In the genomic region with DNA sequence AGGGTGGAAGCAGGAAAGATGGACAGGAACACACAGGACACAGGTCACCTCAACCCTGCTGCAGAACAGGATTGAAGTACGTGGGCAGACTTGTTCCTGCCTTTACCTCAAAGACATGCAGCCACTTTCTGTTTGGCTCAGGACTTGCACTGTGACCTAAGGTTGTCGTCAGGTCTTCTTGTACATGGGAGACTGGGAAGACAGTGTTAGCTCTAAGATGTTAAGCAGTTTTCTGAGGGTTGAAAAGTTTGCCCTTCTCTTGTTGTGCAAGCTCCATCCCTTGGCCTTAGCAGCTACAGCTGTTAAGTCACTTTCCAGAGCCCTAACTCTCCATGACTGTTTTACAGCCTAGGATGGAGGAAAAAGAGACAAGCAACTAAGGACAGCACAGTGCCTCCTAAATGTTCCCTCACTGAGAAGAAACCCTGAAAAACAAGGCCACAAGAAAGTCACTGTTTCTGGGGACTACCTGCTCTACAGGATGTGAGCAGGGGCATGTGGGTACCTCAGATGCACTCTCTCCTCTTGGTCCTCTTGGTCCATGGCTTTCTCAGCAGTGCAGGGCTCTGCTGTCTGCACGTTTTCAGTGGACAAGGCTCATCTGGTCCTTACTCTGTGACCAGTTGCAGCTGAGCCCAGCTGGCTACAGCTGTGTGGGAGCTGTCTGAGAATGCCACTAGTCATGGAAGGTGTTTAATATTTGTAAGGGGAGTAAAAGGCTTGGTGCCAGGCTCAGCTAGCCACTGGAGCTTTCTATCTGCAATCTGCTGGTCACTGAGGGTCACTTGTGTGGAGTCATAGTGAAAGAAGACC, we compare ENCODE assay signal across 11 mouse cellular contexts.
DNase-seq lines count a peak whose midpoint lies in the region; ATAC-seq and TF ChIP-seq lines count a peak whose summit lies in the region.
"Had no signal": no experiment of that assay in that cellular context is flagged by ENCODE, and none has a peak within 500 bp of the region (broad histone marks: within the 10 kb centered on the region; RNA-seq: fewer than 3 reads in every experiment).

No protein-coding gene starts in this region.

- H3K4me3 ChIP-seq in midbrain, embryonic 11.5 days (ENCODE audit: low read depth, low read length) = no peak overlapping the region
- H3K4me3 ChIP-seq in midbrain, postnatal 0 days (ENCODE audit: low read depth, low read length) = no peak overlapping the region
- no peak overlapping the region for H3K4me3 ChIP-seq in stomach, embryonic 15.5 days (replicated peaks)
- no peak overlapping the region for H3K4me3 ChIP-seq in hindbrain, embryonic 14.5 days (replicated peaks; ENCODE audit: low read length)

- ATAC-seq in midbrain, embryonic 11.5 days (ENCODE audit: low FRiP score) = no peak
- no peak for ATAC-seq in midbrain, postnatal 0 days (ENCODE audit: low FRiP score)
- peak; percentile 35; the same call in 1 of the 2 replicates for ATAC-seq in stomach, embryonic 15.5 days (ENCODE audit: insufficient read depth, low FRiP score, low read depth)
- ATAC-seq in hindbrain, embryonic 14.5 days (ENCODE audit: low FRiP score) = no peak
- ATAC-seq: forebrain, postnatal 0 days had no signal

- no peak overlapping the region for H3K4me2 ChIP-seq in midbrain, embryonic 11.5 days
- no peak overlapping the region for H3K4me2 ChIP-seq in midbrain, postnatal 0 days (ENCODE audit: low read depth, low read length, poor library complexity, severe bottlenecking)
- no peak overlapping the region for H3K4me2 ChIP-seq in stomach, embryonic 15.5 days
- H3K4me2 ChIP-seq in hindbrain, embryonic 14.5 days (replicated peaks) = no peak overlapping the region

- intact Hi-C loops in heart, postnatal 14 days (cut with DNase I) = no loop called here

- no peak for TF ChIP-seq CTCF in midbrain, postnatal 0 days (IDR thresholded peaks at IDR 0.05)

- no peaks in the 10 kb centered on the region for H3K36me3 ChIP-seq in midbrain, embryonic 11.5 days (ENCODE audit: control insufficient read depth, insufficient read depth, low read length)
- H3K36me3 ChIP-seq in midbrain, postnatal 0 days (ENCODE audit: insufficient read depth, low read length) = no peaks in the 10 kb centered on the region
- no peaks in the 10 kb centered on the region for H3K36me3 ChIP-seq in stomach, embryonic 15.5 days
- no peaks in the 10 kb centered on the region for H3K36me3 ChIP-seq in hindbrain, embryonic 14.5 days (replicated peaks; ENCODE audit: control insufficient read depth, insufficient read depth)

- no peaks in the 10 kb centered on the region for H3K4me1 ChIP-seq in midbrain, embryonic 11.5 days (ENCODE audit: control insufficient read depth, insufficient read depth, low read length)
- no peaks in the 10 kb centered on the region for H3K4me1 ChIP-seq in midbrain, postnatal 0 days (ENCODE audit: insufficient read depth, low read length)
- H3K4me1 ChIP-seq in stomach, embryonic 15.5 days = peaks cover 13% of the 10 kb centered on the region; the same call in 1 of the 2 replicates
- H3K4me1 ChIP-seq in hindbrain, embryonic 14.5 days (replicated peaks; ENCODE audit: control insufficient read depth, insufficient read depth, low read length) = no peaks in the 10 kb centered on the region

- H3K27ac ChIP-seq in midbrain, embryonic 11.5 days (ENCODE audit: low read depth, low read length) = no peak overlapping the region
- no peak overlapping the region for H3K27ac ChIP-seq in midbrain, postnatal 0 days (ENCODE audit: low read depth, low read length)
- peak overlapping the region; percentile 40; the same call in 1 of the 2 replicates for H3K27ac ChIP-seq in stomach, embryonic 15.5 days
- no peak overlapping the region for H3K27ac ChIP-seq in hindbrain, embryonic 14.5 days
- H3K27ac ChIP-seq: macrophage had no signal

- peak; percentile 72 for DNase-seq in midbrain, embryonic 11.5 days (ENCODE audit: low spot score, missing footprints)
- no peak for DNase-seq in midbrain, postnatal 0 days (ENCODE audit: low spot score)
- peak; percentile 70 to 76 for DNase-seq in heart, postnatal 14 days
- DNase-seq in kidney, postnatal 14 days = peak; percentile 72
- DNase-seq in frontal cortex, postnatal 10 days (ENCODE audit: low spot score in 2 of 2) = no peak
- DNase-seq in embryo, embryonic 11 days = no peak
- no peak for DNase-seq in hindbrain, embryonic 14.5 days (ENCODE audit: low spot score)
- DNase-seq: adrenal gland, adult 8-10 months; forebrain, postnatal 0 days had no signal

- H3K27me3 ChIP-seq in midbrain, embryonic 11.5 days (ENCODE audit: control insufficient read depth, insufficient read depth, low read length) = no peaks in the 10 kb centered on the region
- H3K27me3 ChIP-seq in midbrain, postnatal 0 days (ENCODE audit: insufficient read depth, low read length) = no peaks in the 10 kb centered on the region
- no peaks in the 10 kb centered on the region for H3K27me3 ChIP-seq in stomach, embryonic 15.5 days (replicated peaks)
- H3K27me3 ChIP-seq in hindbrain, embryonic 14.5 days (ENCODE audit: control insufficient read depth, insufficient read depth, low read length) = no peaks in the 10 kb centered on the region

- no peak overlapping the region for H3K9ac ChIP-seq in midbrain, embryonic 11.5 days (ENCODE audit: low read length)
- no peak overlapping the region for H3K9ac ChIP-seq in midbrain, postnatal 0 days (replicated peaks; ENCODE audit: low read length, poor library complexity, severe bottlenecking)
- no peak overlapping the region for H3K9ac ChIP-seq in stomach, embryonic 15.5 days
- H3K9ac ChIP-seq in hindbrain, embryonic 14.5 days = no peak overlapping the region
- H3K9ac ChIP-seq: forebrain, postnatal 0 days had no signal

- no peaks in the 10 kb centered on the region for H3K9me3 ChIP-seq in midbrain, embryonic 11.5 days (ENCODE audit: control insufficient read depth, low read length)
- H3K9me3 ChIP-seq in midbrain, postnatal 0 days (ENCODE audit: low read length) = no peaks in the 10 kb centered on the region
- no peaks in the 10 kb centered on the region for H3K9me3 ChIP-seq in stomach, embryonic 15.5 days
- no peaks in the 10 kb centered on the region for H3K9me3 ChIP-seq in hindbrain, embryonic 14.5 days (ENCODE audit: control insufficient read depth, low read length)

- WGBS in midbrain, embryonic 11.5 days = 73% methylated on average over 3 of the region's 3 CpGs
- 77% methylated on average over 3 of the region's 3 CpGs for WGBS in midbrain, postnatal 0 days
- 43% methylated on average over 3 of the region's 3 CpGs for WGBS in stomach, embryonic 15.5 days
- 74% methylated on average over 3 of the region's 3 CpGs for WGBS in hindbrain, embryonic 14.5 days

Comparison
In these comparisons a context has a peak if more than half of its experiments do, and no peak if none do; other contexts are left out.
1. DNase-seq: peak in midbrain, embryonic 11.5 days (single experiment), heart, postnatal 14 days (2 of 2) and kidney, postnatal 14 days (single experiment); none in midbrain, postnatal 0 days (single experiment), frontal cortex, postnatal 10 days (0 of 2), embryo, embryonic 11 days (single experiment) and hindbrain, embryonic 14.5 days (single experiment).